Mouse (Mus musculus) frontal cortex, postnatal 14 days (tissue): ENCODE measurements at regions not wholly inside any gene's neighbourhood (a gene's known extent, or its start where the extent isn't known, plus 50 kb on each side); places are given as distances from the start of the nearest gene placed in this dataset.

ENCODE experiments used
- DNase-seq, 2 experiments: peaks; one replicate each; pipeline ENCODE4 v3.0.0; 2022; ENCODE audit warnings: low spot score in 2 of 2

DNA sequence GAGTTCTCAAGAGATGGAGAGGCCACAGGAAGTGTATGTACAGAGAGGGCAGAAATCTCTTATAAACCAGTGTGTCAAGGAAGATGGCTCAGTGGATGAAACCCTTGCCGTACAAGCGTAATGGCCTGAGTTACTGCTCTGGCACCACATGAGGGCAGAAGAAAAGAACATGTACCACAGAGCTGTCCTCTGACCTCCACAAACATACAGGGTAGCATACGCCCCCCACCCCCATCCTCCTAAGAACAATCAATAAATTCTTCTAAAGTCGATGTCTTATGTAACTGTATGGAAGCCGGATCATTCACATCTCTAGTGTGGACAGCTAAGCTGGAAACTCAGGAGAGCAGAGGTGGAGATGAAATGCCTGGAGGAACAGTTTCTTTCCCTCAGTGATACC is 227.9 kb upstream of the Gpc5 start:
- no peak for DNase-seq

DNA sequence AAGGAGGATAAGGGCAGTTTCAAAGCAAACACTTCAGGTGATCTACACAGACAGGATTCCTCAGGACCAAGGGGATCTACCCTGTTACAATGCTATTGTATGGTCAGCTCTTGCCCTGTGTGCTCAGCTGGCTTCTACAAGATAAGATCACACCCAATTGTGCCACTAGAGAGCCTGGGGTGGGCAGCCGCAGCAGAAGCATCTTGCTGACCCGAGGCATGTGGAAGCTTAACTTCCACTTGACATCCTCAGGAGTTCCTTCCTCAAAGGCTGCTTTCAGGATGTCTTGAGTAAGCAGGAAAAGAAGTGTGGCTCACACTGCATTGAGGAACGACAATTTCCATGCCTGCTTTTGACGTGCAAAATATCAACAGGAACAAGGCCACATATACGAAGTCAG is 222.8 kb upstream of the Gpc5 start:
- peak in 1 of 2 experiments; percentile 26 for DNase-seq

GRCm38 (mm10) chr14:114875101-114875500 is 216.9 kb upstream of the Gpc5 start:
- DNase-seq = no peak

DNA sequence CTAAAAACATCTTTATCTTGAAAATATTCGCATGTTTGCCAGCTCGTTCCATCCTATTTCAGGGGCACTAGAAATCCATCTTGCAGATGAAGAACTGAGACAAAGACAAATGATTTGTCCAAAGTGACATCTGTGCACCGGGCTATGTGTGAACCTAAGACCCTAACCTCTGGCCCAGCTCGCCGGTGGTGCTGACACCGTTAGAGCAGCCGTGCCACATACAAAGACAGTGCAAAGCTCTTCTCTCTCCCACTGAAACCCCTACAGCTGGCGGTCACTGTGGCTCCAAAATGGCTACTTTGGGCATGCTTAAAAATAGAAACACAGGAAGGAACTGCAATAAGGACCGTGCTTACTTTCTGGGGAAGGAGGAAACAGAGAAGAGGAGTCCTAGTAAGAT is 215.6 kb upstream of the Gpc5 start:
- no peak for DNase-seq

- DNase-seq = no peak
These were observed 214.5 kb upstream of the Gpc5 start for GRCm38 (mm10) chr14:114877477-114877876.

- no peak for DNase-seq
These were observed 211.7 kb upstream of the Gpc5 start for GRCm38 (mm10) chr14:114880291-114880690.

- DNase-seq = no peak
These were observed 187.9 kb upstream of the Gpc5 start for GRCm38 (mm10) chr14:114904109-114904508.

DNA sequence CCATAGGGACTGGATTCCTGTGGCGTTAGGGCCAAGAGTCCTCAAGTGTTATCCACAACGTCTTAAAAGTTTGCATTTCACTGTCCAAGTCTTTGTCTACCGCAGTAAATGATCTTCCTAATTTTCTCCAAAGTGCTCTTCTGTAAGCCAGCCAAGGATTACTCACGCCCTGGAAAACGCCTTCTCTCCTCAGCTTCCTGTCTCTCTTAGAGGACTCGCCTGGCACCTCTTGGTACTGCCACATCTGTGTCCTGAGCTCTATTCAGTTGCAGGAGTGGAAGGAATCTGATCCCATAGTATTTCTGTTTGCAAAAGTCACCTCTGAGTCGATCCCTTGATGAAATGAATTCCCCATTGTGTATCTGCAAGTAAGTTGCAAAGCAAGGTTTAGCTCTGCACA is 179.7 kb upstream of the Gpc5 start:
- no peak for DNase-seq

GRCm38 (mm10) chr14:114913238-114913637 is 178.8 kb upstream of the Gpc5 start:
- peak; percentile 13 to 50 for DNase-seq

- no peak for DNase-seq
These were observed 146.3 kb upstream of the Gpc5 start for GRCm38 (mm10) chr14:114945744-114946143.

GRCm38 (mm10) chr14:114946321-114946720 is 145.7 kb upstream of the Gpc5 start:
- no peak for DNase-seq

- DNase-seq = no peak
These were observed 143.5 kb upstream of the Gpc5 start for GRCm38 (mm10) chr14:114948341-114949155.

DNA sequence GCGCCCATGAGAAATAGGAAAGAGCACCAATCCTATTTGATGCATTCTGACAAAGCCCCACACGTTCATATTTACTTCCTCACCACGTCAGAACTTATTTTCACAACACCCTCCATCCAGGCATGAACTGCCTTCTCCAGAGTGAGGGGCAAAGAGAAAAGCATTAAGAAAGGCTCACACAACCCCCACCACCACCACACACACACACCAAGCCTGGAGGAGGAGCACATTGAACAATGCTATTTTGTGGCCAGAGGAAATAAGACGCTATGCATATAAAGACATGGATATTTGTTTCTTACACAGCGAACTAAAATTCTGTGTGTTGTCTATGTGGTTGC is 142.9 kb upstream of the Gpc5 start:
- DNase-seq = no peak

GRCm38 (mm10) chr14:114952280-114952679 is 139.7 kb upstream of the Gpc5 start:
- DNase-seq = no peak

DNA sequence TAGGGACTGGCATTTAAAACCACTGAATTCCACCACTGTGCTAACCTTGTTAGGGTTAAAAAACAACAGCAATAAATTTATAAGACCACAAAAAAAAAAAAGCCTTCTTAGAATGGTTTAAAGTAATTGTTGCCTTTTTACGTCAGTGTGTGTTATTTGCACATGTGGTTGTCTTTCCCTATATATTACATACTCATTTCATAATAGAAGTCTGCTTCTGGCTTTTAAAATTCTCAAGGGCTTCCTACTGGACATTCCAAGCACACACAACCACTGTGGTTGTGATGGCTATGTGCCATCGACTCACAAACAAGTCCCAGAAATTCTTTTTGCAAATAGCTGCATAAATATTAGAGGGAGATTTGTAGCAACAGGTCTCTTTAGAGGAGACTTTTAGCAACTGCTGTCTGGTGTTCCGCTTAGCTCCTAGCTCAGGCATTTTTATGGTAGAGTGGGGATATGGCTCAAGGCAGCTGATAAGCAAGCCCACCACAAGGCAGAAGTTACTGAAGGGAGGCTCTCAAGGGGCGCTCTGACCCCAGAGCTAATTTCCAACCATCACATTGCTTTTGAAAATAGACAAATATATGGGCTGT is 138.8 kb upstream of the Gpc5 start:
- no peak for DNase-seq

DNA sequence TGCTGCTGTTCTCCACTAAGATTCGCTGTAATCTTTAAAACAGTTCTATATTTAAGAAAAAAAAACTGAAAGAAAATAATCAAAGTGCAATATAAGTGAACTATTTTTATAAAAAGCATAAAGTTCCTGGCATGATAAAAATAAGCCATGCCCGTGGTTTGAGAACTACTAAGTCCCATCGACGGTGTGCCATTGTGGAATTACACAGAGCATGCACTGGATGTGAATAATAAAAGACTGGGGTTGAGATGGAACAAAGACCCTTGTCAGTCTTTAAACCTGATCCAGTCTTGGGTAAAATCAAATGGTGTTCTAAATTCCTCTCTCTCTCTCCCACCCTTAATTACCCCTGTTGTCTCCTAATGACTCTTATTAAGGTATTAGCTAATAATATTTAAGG is 137.7 kb upstream of the Gpc5 start:
- DNase-seq = no peak

GRCm38 (mm10) chr14:114955572-114955971 is 136.4 kb upstream of the Gpc5 start:
- no peak for DNase-seq

DNA sequence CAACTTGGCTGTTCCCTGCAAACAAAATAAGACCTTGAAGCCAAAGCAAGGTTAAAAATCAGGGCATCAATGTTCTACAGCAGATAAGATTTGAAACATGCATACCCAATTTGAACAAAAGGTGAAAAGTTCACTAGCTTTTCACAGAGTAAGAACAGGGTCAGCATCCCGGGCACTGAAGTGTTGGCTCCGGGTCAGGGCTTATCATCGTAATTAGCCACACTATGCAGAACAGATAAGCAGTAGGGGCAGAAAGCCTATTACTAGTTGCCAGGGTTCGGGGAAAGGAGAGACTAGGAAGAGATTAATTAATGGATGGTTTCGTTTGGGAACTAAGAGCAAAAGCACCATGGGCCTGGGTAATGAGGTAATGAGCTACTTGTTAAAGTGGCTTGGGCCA is 131.7 kb upstream of the Gpc5 start:
- no peak for DNase-seq

DNA sequence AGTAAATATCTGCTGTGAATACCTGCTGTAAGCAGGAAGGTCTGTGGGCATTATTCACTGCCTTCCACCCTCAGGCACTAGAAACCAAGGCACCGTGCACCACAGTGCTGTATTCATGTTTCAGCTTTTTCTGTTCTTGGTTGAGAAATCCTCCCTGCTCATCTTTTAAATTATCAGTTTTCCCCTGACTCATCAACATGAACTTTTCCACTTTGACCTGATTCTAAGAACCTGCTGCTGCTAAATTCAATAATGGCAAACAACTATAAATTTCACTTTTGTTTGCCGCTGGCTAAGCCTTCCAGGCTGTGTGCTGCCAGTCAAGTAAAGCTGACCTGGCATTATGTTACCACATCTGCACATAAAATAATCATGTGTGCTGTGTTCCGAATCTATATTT is 126.1 kb upstream of the Gpc5 start:
- no peak for DNase-seq

DNA sequence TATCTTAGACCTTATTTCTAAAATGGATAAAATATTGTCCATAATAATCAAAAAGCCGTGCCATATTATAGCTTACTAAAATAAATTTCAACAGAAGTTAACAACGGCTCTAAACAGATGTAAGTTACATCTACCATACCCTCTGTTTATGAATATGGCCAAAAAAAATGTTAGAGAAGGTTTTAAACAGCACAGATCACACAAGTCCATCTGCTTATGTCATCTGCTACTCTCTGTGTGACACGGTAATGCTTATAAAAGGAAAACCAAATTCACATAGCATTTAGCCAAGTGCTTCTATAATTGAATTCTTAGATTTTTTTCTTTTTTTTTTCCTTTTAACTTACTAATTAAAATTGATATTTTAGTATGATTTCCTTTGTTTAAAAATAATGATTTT is 123.0 kb upstream of the Gpc5 start:
- DNase-seq = no peak

GRCm38 (mm10) chr14:114981120-114981519 is 110.9 kb upstream of the Gpc5 start:
- no peak for DNase-seq

DNA sequence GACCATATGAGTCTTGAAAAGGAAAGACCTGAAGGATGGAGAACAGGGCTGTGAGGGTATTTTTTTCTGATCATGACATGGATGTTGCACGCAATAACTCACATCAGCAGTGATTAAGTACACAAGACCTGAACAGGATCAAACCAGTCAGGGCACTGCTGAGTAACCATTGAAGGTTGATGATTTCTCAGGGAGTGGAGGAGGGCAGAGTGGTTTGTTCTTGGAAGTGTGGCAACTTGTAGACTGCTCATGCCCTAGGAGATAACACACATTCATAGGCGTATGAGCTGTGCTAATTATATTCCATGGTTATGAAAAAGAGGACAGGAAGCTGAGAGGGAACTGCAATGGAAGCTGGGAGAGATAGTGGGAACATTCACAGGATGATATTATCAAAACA is 88.8 kb upstream of the Gpc5 start:
- no peak for DNase-seq

- DNase-seq = no peak
These were observed 87.1 kb upstream of the Gpc5 start for GRCm38 (mm10) chr14:115004733-115005405.
